ENCODE assay signal across 20 mouse cellular contexts in genomic region chr9:122422706-122423105, GRCm38 (mm10).
DNase-seq lines count a peak whose midpoint lies in the region; ATAC-seq lines count a peak whose summit lies in the region.
"Had no signal": no experiment of that assay in that cellular context is flagged by ENCODE, and none has a peak within 500 bp of the region (broad histone marks: within the 10 kb centered on the region; RNA-seq: fewer than 3 reads in every experiment).

No protein-coding gene starts in this region.

- H3K36me3 ChIP-seq in liver, embryonic 11.5 days (ENCODE audit: control insufficient read depth, insufficient read depth, low read length), result no peaks in the 10 kb centered on the region
- H3K36me3 ChIP-seq: heart, embryonic 13.5 days; hindbrain, embryonic 15.5 days had no signal

- H3K27ac ChIP-seq in liver, embryonic 11.5 days (ENCODE audit: low read depth, low read length), result no peak overlapping the region
- H3K27ac ChIP-seq: heart, embryonic 13.5 days; hindbrain, embryonic 15.5 days; liver, embryonic 14.5 days had no signal

- H3K9ac ChIP-seq in liver, embryonic 11.5 days (ENCODE audit: low read depth, low read length), result no peak overlapping the region
- H3K9ac ChIP-seq: heart, embryonic 13.5 days; hindbrain, embryonic 15.5 days; liver, embryonic 14.5 days had no signal

- no peaks in the 10 kb centered on the region for H3K4me1 ChIP-seq in liver, embryonic 11.5 days (replicated peaks; ENCODE audit: control insufficient read depth, insufficient read depth, low read length)
- H3K4me1 ChIP-seq: heart, embryonic 13.5 days had no signal

- WGBS in liver, embryonic 11.5 days, result 83% methylated on average over 14 of the region's 14 CpGs

- no peaks in the 10 kb centered on the region for H3K9me3 ChIP-seq in liver, embryonic 11.5 days (ENCODE audit: control insufficient read depth, low read length)
- H3K9me3 ChIP-seq: heart, embryonic 13.5 days; hindbrain, embryonic 15.5 days had no signal

- intact Hi-C loops in left cerebral cortex, postnatal 36 days (cut with DNase I), result loop anchor here (2.0 to 5.0 kb wide), 2 partner anchors 146 to 265 kb away; no protein-coding TSS in a partner anchor

- H3K4me3 ChIP-seq in liver, embryonic 11.5 days (ENCODE audit: low read depth, low read length), result no peak overlapping the region
- H3K4me3 ChIP-seq: heart, embryonic 13.5 days; hindbrain, embryonic 15.5 days had no signal

- no peak overlapping the region for H3K4me2 ChIP-seq in liver, embryonic 11.5 days
- H3K4me2 ChIP-seq: heart, embryonic 13.5 days; hindbrain, embryonic 15.5 days had no signal

- DNase-seq in right cerebral cortex, adult 18-20 months, result peak; percentile 74
- no peak for DNase-seq in right cerebral cortex, postnatal 4 days
- peak; percentile 26 to 37 for DNase-seq in layer of hippocampus, adult 8-10 months (ENCODE audit: low spot score in 2 of 2)
- DNase-seq in left cerebral cortex, postnatal 36 days (ENCODE audit: low spot score in 2 of 2), result peak; percentile 54 to 62
- no peak for DNase-seq in gastrocnemius, postnatal 10 days
- no peak for DNase-seq in liver, embryonic 11.5 days (ENCODE audit: low spot score)
- no peak for DNase-seq in retina, embryonic 14.5 days (ENCODE audit: low spot score)
- DNase-seq: adrenal gland, postnatal 36 days; cerebellum, adult 8-10 months; embryo, embryonic 11 days; heart, postnatal 36 days; kidney, adult 8-10 months; kidney, postnatal 25 days; midbrain, embryonic 14.5 days; thymus, postnatal 36 days had no signal

- ATAC-seq in liver, embryonic 11.5 days (replicated peaks; ENCODE audit: low FRiP score), result no peak
- ATAC-seq: activated CD4-positive, CD25-positive, alpha-beta regulatory T cell, adult 4 months; lung, postnatal 0 days had no signal

- no peaks in the 10 kb centered on the region for H3K27me3 ChIP-seq in liver, embryonic 11.5 days (replicated peaks; ENCODE audit: control insufficient read depth, insufficient read depth, low read length)
- H3K27me3 ChIP-seq: hindbrain, embryonic 15.5 days had no signal

Comparison
In these comparisons a context has a peak if more than half of its experiments do, and no peak if none do; other contexts are left out.
1. DNase-seq: peak in right cerebral cortex, adult 18-20 months (single experiment), layer of hippocampus, adult 8-10 months (2 of 2) and left cerebral cortex, postnatal 36 days (2 of 2); none in right cerebral cortex, postnatal 4 days (single experiment), gastrocnemius, postnatal 10 days (single experiment), liver, embryonic 11.5 days (single experiment) and retina, embryonic 14.5 days (single experiment).